ENCODE assay signal across 24 mouse cellular contexts in the genomic region with DNA sequence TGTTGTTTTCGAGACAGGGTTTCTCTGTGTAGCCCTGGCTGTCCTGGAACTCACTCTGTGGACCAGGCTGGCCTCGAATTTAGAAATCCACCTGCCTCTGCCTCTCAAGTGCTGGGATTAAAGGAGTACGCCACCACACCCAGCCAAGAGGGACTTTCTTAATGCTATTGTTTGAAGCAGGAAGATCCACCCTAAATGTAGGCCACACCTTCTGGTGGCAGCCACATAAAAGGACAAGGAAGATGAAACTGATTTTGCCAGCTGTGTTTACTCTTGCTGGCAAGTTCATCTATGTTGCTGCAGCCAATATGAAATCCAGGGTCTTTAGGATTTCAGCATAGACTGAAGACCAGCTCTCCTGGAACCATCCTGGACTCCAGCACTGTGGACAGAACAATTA. TPM values are rescaled to one million over a fixed set of nuclear protein-coding genes. Genes with fewer than 3 reads are reported as not detected.
DNase-seq lines count a peak whose midpoint lies in the region; TF ChIP-seq lines count a peak whose summit lies in the region.
"Had no signal": no experiment of that assay in that cellular context is flagged by ENCODE, and none has a peak within 500 bp of the region (broad histone marks: within the 10 kb centered on the region; RNA-seq: fewer than 3 reads in every experiment).

No protein-coding gene starts in this region.

- 74% methylated on average over 3 of the region's 3 CpGs for WGBS in spleen, adult 2 months

- intact Hi-C loops in heart, postnatal 36 days (cut with DNase I) = no loop called here

- peaks cover 2% of the 10 kb centered on the region; the same call in 1 of the 2 replicates for H3K4me1 ChIP-seq in spleen, adult 2 months (ENCODE audit: control insufficient read depth, insufficient read depth, insufficient read length)
- H3K4me1 ChIP-seq: stomach, embryonic 15.5 days had no signal

- TF ChIP-seq POLR2A in spleen, adult 2 months (IDR thresholded peaks at IDR 0.05; ENCODE audit: low read depth, low read length) = no peak

- H3K27me3 ChIP-seq in spleen, adult 2 months (ENCODE audit: control insufficient read depth, insufficient read depth, low read length) = no peaks in the 10 kb centered on the region
- H3K27me3 ChIP-seq: midbrain, embryonic 12.5 days; neural tube, embryonic 12.5 days; stomach, embryonic 15.5 days had no signal

- peak in 1 of 2 experiments; percentile 50 for DNase-seq in spleen, adult 2 months (ENCODE audit: low read depth in 1 of 2, low spot score in 2 of 2)
- DNase-seq in spleen, postnatal 4 days (ENCODE audit: low spot score in 2 of 2) = no peak
- DNase-seq in R1 (ENCODE audit: low read depth, low spot score) = peak; percentile 97
- peak; percentile 21 to 57 for DNase-seq in thymus, adult 18-20 months
- peak; percentile 45 for DNase-seq in thymus, postnatal 4 days
- no peak for DNase-seq in kidney, adult 8-10 months
- DNase-seq in kidney, adult 9 months = no peak
- DNase-seq in heart, postnatal 36 days = no peak
- DNase-seq: adrenal gland, adult 2 months; cerebellum, adult 9-11 months; gastrocnemius, postnatal 25 days; kidney, adult 18-20 months; kidney, postnatal 14 days; lung, embryonic 14.5 days; right cerebral cortex, adult 18-20 months had no signal

- no peaks in the 10 kb centered on the region for H3K36me3 ChIP-seq in spleen, adult 2 months (ENCODE audit: control insufficient read depth, insufficient read depth, low read length)
- H3K36me3 ChIP-seq: limb, embryonic 10.5 days; midbrain, embryonic 12.5 days; neural tube, embryonic 12.5 days; stomach, embryonic 15.5 days had no signal

- H3K4me3 ChIP-seq in spleen, adult 2 months (ENCODE audit: extremely low read depth, insufficient read depth, insufficient read length) = no peak overlapping the region
- H3K4me3 ChIP-seq: heart, adult 2 months; layer of hippocampus, adult 2 months; limb, embryonic 10.5 days; midbrain, embryonic 12.5 days; neural tube, embryonic 12.5 days; stomach, embryonic 15.5 days had no signal

- H3K27ac ChIP-seq in spleen, adult 2 months (ENCODE audit: insufficient read depth, low read length) = peak overlapping the region; percentile 55; the same call in 1 of the 2 replicates
- H3K27ac ChIP-seq: heart, adult 2 months; hindbrain, postnatal 0 days; layer of hippocampus, adult 2 months; limb, embryonic 10.5 days; midbrain, embryonic 12.5 days; neural tube, embryonic 12.5 days; stomach, embryonic 15.5 days had no signal

- no peak for TF ChIP-seq CTCF in spleen, adult 2 months (IDR thresholded peaks at IDR 0.05; ENCODE audit: extremely low read depth, insufficient read depth, insufficient read length, insufficient replicate concordance)

RNA-seq across cellular contexts. Expression of a gene that starts 26.5 kb away (rescaled TPM):
- polyA plus RNA-seq in spleen, adult 2 months (2012; rRNA removed) = 6.6 and 7.2 TPM in 2 replicates
- total RNA-seq in heart, postnatal 36 days (2021) = 10 to 100 TPM; 32.6 to 34.5 TPM

RNA-seq across cellular contexts. Expression of a gene that starts 37.4 kb away (rescaled TPM):
- polyA plus RNA-seq in spleen, adult 2 months (2012; rRNA removed) = 5.2 and 7.2 TPM in 2 replicates
- total RNA-seq in heart, postnatal 36 days (2021) = 1 to 10 TPM; 6.4 to 6.7 TPM

RNA-seq across cellular contexts. Expression of a gene that starts 42.6 kb away (rescaled TPM):
- polyA plus RNA-seq in spleen, adult 2 months (2012; rRNA removed) = 0.08 and 0.29 TPM in 2 replicates
- not detected for total RNA-seq in heart, postnatal 36 days (2021)
- total RNA-seq: gastrocnemius, postnatal 25 days; heart, adult 2 months; hematopoietic stem cell, adult 5-6 weeks; left cerebral cortex, adult 18-20 months had no signal

Comparison
In these comparisons a context has a peak if more than half of its experiments do, and no peak if none do; other contexts are left out.
1. DNase-seq: peak in R1 (single experiment), thymus, adult 18-20 months (2 of 2) and thymus, postnatal 4 days (single experiment); none in spleen, postnatal 4 days (0 of 2), kidney, adult 8-10 months (0 of 2), kidney, adult 9 months (single experiment) and heart, postnatal 36 days (0 of 2).